Mouse (Mus musculus): ENCODE measurements around the gene Arap1.

DNA sequence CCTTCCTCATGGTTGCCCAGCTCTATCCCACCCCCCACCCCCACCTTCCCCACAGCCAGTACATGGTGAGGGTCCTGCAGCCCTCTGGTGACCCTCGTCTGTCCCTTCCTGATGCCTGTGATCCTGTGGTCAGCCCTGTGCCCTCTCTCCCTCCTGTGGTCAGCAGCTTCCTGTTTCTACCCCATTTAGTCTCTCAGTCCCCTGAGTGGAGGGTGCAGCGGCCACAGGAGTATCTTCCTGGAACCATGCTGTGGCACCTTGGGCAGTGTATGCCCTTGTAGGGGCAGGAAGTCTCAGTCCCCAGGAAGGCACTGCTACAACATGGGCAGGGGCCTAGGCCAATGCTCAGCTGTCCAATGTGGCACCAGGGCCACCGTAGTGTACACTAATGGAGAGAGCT is 9.0 kb downstream of the Arap1 start:
- no peak for TF ChIP-seq CTCF (IDR thresholded peaks at IDR 0.05; ENCODE audit: low read depth, low read length)
- no peak for TF ChIP-seq POLR2A (IDR thresholded peaks at IDR 0.05; ENCODE audit: borderline replicate concordance, low read depth, low read length)

Data from bone marrow macrophage, adult 2 months (primary cell).